In the genomic region with DNA sequence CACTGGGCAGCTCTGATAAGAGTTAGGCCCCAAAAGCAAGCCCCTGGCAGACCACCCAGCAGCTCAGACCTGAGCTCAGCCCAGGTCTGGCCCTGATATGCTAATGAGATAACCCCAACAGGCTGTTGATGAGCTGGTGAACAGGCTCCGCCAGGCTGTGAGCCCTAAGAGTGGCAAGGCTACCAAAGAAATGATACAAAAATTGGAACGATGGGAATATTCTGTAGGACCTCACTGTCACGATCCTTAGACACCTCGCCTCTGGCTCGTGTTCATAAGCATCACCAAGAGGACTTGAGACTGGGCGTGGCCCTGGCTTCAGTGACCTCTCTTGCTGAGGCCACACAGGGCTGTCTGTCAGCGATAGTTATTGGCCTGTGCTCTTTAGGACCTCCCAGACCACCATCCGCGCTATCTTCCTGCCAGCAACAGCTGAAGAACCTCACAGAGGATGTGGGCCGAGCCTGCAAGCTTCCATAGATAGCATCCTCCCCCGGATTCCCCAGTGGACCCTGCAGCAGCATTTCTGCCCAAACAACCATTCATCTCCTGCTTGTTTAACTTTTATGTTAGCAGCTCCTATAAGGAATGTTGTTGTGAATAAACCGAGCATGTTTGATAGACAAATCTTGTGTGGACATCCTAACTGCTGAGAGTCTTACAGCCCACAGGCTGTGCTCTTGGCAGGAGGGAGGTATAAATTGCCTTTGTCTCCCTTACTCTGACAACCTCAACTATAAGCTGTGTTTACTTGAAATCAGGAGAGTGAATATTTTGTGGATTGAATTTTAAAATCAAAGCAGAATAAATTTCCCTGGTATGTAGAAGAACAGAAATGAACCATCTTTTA, we compare ENCODE assay signal across 9 mouse cellular contexts. TPM values are rescaled to one million over a fixed set of nuclear protein-coding genes. Genes with fewer than 3 reads are reported as not detected.
A peak's percentile ranks its signal among the peaks of the same experiment; 100 is the strongest.
DNase-seq lines count a peak whose midpoint lies in the region; ATAC-seq and TF ChIP-seq lines count a peak whose summit lies in the region.
"Had no signal": no experiment of that assay in that cellular context is flagged by ENCODE, and none has a peak within 500 bp of the region (broad histone marks: within the 10 kb centered on the region; RNA-seq: fewer than 3 reads in every experiment).

No protein-coding gene starts in this region.

- peak overlapping the region; percentile 72 for H3K27ac ChIP-seq in bone marrow, adult 2 months (ENCODE audit: control insufficient read depth, insufficient read depth, low read depth, low read length, poor library complexity)
- H3K27ac ChIP-seq: embryonic facial prominence, embryonic 13.5 days had no signal

- no peak for TF ChIP-seq POLR2A in bone marrow, adult 2 months (IDR thresholded peaks at IDR 0.05; ENCODE audit: borderline replicate concordance, control insufficient read depth, low read depth, low read length)

- no peak for TF ChIP-seq CTCF in bone marrow, adult 2 months (IDR thresholded peaks at IDR 0.05; ENCODE audit: control insufficient read depth, insufficient read depth, low read length)

- intact Hi-C loops in gastrocnemius, postnatal 36 days (cut with DNase I), result no loop called here

- H3K4me3 ChIP-seq in bone marrow, adult 2 months (replicated peaks; ENCODE audit: control insufficient read depth, low read depth, low read length), result no peak overlapping the region
- H3K4me3 ChIP-seq: embryonic facial prominence, embryonic 13.5 days had no signal

- H3K4me1 ChIP-seq in bone marrow, adult 2 months (ENCODE audit: control insufficient read depth, insufficient read depth, low read length), result peaks cover 2% of the 10 kb centered on the region; the same call in 1 of the 2 replicates
- H3K4me1 ChIP-seq: embryonic facial prominence, embryonic 13.5 days had no signal

- DNase-seq in gastrocnemius, postnatal 10 days, result peak; percentile 26
- DNase-seq in gastrocnemius, postnatal 36 days, result no peak
- peak; percentile 19 for DNase-seq in heart, adult 8-10 months (ENCODE audit: low spot score)
- peak; percentile 80 for DNase-seq in kidney, postnatal 10 days
- peak; percentile 82 for DNase-seq in yolk sac, embryonic 10.5 days (ENCODE audit: low spot score)
- no peak for DNase-seq in cerebellum, adult 8-10 months

- ATAC-seq in megakaryocyte progenitor cell, adult 5-6 weeks (replicated peaks; ENCODE audit: poor library complexity), result peak; percentile 79

- 38% methylated on average over 12 of the region's 12 CpGs for WGBS in bone marrow, adult 2 months

RNA-seq across cellular contexts. Expression of a gene that starts 17.0 kb away (rescaled TPM):
- not detected for total RNA-seq in gastrocnemius, postnatal 10 days (2021)
- total RNA-seq in gastrocnemius, postnatal 36 days (2021), result not detected
- polyA plus RNA-seq in bone marrow, adult 2 months (2011; ENCODE audit: insufficient read depth, insufficient read length, low replicate concordance, missing spikeins), result not detected in 2 replicates
- not detected for total RNA-seq in heart, adult 8-10 months (2022)
- total RNA-seq in megakaryocyte progenitor cell, adult 5-6 weeks (2015), result not detected in 2 replicates
- not detected in 2 replicates for total RNA-seq in megakaryocyte progenitor cell, adult 5-6 weeks (2017)
- polyA plus RNA-seq: embryonic facial prominence, embryonic 13.5 days had no signal

RNA-seq across cellular contexts. Expression of a gene that starts 17.9 kb away (rescaled TPM):
- 10 to 100 TPM; 21.2 to 26.8 TPM for total RNA-seq in gastrocnemius, postnatal 10 days (2021)
- 1 to 10 TPM; 4.1 to 4.4 TPM for total RNA-seq in gastrocnemius, postnatal 36 days (2021)
- 17.2 and 17.4 TPM in 2 replicates for polyA plus RNA-seq in bone marrow, adult 2 months (2011; ENCODE audit: insufficient read depth, insufficient read length, low replicate concordance, missing spikeins)
- total RNA-seq in heart, adult 8-10 months (2022), result 10 to 100 TPM; 10.2 to 11.8 (median 11.0) TPM
- total RNA-seq in megakaryocyte progenitor cell, adult 5-6 weeks (2015), result 9.1 and 9.4 TPM in 2 replicates
- total RNA-seq in megakaryocyte progenitor cell, adult 5-6 weeks (2017), result 5.9 TPM in 2 replicates

Comparison
In these comparisons a context has a peak if more than half of its experiments do, and no peak if none do; other contexts are left out.
1. DNase-seq: peak in gastrocnemius, postnatal 10 days (single experiment), heart, adult 8-10 months (single experiment), kidney, postnatal 10 days (single experiment) and yolk sac, embryonic 10.5 days (single experiment); none in gastrocnemius, postnatal 36 days (0 of 2) and cerebellum, adult 8-10 months (single experiment).